Mouse (Mus musculus) WW6 (cell line): Measurements from ENCODE around the gene 2200002J24Rik.
"Not testable (repeated sequence)": the region's sequence is repeated elsewhere in the genome, so short reads cannot be mapped to it uniquely, and the experiment has no call there.

ENCODE experiments used
- DNase-seq: peaks from one replicate; pipeline ENCODE4 v3.0.0-alpha.2; 2013; ENCODE audit warnings: low read depth, low spot score

The 2200002J24Rik gene

DNA sequence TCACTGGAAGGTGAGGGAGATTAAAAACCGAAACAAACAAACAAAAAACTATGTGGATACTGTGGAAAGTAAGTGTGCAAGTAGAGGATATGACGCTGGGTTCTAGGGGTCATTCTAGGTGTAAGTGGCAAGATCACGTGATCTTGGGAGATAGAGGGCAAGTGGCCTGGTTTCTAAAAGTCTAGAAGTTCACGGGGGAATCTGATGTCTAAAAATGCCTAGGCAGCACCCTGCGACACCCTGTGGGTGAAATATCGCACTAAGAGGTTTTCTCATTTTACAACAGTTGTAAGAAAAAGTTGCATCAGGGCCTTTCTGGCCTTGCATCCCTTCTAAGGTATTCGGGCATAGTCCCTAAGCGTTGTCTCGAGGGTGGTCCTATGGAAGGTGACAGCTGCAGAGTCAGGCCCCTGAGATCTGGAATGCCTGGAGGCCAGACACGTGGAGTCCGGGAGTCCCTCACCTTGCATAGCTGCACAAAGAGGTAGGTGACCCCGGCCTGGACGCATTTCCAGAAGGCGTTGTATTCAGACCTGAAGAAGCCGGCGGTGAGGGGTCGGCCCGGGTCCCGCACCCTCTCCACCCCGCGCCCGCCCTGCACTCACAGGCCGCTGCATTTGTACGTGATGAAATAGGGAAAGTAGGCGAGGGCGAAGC is 30.1 kb downstream of the 2200002J24Rik start:
- DNase-seq: no peak

DNA sequence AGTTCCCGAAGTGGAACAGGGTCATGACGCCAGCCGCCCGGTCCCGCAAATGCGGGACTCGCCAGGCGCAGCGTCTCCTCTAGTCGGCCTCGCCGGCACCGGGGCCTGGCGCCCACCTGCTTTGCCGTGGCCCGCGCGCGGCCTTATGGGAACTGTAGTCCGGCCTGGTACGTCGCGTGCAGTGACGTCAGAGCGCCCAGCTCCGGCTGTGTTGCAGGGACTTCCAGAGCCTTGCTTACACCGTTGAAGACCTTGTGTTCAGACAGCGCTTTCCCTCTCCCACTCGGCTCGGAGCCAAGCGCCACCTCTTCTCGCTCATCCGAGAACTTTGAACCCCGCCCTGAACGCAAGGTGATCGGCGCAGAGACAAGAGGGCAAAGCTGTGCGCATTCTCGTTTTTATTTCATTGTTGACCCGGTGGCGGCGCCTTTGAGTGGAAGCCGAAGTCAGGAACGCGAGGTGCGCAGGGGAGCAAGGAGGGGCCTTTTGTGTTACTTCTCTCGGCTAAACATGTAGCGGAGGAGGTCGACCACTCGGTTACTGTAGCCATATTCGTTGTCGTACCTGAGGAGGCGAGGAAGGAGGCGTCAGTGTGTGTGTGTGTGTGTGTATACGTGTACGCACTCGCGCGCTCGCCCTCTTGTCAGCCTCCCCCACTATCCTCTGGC is 30.8 kb downstream of the 2200002J24Rik start, which contains the start of gene Tmem147:
TSS of gene Tmem147 (minus strand) at position 145 of the 668 bp plus-strand sequence.
- peak; percentile 92 for DNase-seq

DNA sequence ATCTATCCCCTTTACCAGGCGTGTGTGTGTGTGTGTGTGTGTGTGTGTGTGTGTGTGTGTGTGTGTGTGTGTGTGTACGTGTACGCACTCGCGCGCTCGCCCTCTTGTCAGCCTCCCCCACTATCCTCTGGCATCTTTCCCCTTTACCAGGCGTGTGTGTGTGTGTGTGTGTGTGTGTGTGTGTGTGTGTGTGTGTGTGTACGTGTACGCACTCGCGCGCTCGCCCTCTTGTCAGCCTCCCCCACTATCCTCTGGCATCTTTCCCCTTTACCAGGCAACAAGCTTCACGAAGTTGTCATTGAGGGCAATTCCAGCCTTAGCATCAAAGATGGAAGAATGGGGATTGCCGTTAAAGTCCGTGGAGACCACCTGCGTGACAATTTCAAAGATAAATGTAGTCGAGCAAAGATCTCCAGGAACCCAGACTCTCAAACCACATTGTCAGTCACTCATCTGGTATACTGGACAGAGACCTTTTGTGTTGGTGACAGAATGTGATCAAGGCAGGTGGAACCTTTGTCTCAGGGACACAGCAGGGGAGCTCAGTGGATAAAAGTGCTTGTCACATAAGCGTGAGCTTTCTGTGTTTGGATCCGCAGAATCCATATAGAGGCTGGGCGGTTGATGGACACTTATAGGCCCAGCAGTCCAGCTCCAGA is 31.5 kb downstream of the 2200002J24Rik start:
- not testable (repeated sequence) for DNase-seq

DNA sequence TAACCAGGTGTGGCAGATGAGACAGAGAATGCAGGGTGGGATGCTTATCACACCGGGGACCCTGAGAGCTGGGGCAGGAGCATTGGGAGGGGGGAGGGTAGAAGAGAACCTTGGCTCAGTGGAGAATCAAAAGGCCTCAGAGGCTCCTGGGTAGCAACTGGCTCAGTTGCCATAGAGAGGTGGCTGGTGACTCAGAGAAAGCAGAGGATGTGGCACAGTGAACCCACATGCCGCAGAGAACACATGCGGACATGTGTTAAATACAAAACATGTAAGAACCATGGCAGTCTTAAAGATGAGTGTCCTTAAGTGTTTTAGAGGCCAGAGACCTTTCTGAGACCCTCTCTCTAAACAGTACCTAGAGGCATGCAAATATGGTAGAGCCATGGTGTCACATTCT is 37.5 kb downstream of the 2200002J24Rik start:
- no peak for DNase-seq

DNA sequence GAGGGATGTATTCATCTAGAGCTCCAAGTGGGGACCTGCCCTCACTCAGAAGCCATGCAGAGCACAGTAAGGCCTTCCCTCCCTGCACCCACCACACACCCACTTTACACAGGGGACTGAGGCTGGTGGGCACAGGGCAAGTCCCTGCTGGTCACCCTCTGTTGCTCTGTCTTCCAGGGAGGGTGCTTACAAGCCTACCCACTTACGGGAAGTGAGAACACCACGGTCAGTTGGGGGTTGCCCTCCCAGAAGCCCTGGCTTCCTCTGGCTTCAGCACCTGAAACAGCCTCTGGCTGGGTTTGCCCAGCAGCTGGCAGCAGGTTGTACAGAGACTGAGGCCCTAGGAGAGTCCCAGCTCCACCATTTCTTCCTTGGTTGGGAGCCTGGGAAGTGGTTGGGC is 43.8 kb downstream of the 2200002J24Rik start:
- DNase-seq: not testable (repeated sequence)

DNA sequence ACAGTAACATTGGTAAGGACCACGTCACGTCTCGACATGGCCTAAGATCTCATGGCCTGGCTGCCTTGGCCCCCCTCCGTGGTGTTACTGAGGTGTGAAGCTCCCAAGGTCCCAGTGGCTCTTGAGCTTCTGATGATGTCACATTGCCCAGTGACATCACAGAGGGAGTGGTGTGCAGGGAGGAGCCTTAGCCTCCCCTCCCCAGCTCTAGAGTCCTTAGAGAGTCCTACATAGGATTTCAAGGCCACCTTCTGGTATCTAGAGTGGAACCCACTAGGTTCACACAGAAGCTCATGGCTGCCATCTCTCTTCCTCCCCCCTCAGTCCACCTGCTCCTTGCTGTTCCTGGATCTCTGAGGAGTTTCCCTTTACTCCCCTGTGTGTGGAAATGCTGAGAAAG is 44.9 kb downstream of the 2200002J24Rik start, which contains the start of gene Gapdhs:
TSS of gene Gapdhs (minus strand) at position 65 of the 400 bp plus-strand sequence.
- not testable (repeated sequence) for DNase-seq

DNA sequence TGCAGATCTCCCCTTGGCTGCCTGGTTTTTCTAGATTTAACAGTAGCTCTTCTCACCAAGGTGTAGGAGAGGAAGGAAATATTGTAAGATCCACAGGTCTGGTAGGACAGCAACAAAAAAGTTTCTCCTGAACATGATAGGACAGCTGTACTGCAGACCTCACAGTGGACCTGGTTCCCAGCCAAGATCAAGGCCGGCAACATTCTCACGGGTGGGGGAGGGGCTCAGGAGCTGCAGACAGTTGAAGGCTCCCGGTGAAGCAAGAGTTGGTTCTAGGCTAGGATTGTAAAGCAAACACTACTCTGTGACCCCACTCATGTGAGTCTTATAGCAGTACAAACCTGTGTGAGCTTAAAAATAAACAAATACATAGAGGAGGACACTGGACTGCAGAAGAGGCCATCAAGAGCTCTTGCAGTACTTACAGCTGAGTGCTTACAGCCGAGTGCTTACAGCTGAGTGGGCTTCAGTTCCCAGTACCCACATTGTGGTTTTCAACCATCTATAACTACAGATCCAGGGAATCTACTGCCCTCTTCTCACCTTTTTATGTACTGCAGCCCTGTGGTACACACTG is 45.4 kb downstream of the 2200002J24Rik start:
- DNase-seq: no peak

DNA sequence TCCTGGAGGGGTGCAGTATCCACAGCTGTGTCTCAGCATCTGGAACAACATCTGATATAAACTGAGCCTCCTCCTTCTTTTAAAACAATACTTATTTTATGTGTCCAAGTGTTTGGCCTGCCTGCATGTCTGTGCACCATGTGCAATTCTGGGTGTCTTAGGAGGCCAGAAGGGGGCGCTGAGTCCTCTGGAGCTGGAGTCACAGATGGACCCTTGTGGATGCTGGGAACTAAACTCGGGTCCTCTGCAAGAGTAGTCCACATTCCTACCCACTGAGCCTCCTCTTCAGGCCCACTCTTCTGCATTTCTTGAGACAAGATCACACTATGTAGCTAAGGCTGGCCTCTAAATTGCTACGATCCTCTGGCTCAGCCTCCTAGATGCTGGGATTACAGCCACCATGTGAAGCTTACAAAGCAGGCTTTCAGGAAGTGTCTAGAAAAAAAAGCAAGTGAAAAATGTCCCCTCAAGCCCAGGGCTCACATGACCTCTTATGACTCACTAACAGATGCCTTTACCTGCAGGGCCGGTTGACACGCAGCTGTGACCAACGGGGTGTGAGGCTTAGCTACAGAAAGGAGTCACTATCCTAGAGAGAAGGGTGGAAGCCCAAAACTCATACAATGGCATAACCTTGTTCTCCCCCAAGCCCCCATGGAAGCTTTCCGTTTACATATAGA is 48.9 kb downstream of the 2200002J24Rik start:
- DNase-seq: no peak
